Mouse (Mus musculus) lung, embryonic 16.5 days (tissue): ENCODE measurements at regions not wholly inside any gene's neighbourhood (a gene's known extent, or its start where the extent isn't known, plus 50 kb on each side); places are given as distances from the start of the nearest gene placed in this dataset.

Experiments
- ATAC-seq: fragments of 200-750 bp; cut with Nextera tagmentation; 2 replicates; pipeline ENCODE4 v1.8.0; 2017; ENCODE audit warnings: low read depth, mild to moderate bottlenecking, moderate library complexity
- H3K27ac ChIP-seq: fragments of 300-500 bp; sonication (generic); 2 replicates; pipeline ENCODE4 v1.5.1; 2014; ENCODE audit warnings: mild to moderate bottlenecking, control low read depth, low read length
- H3K27me3 ChIP-seq: fragments of 300-500 bp; sonication (generic); 2 replicates; pipeline ENCODE4 v1.6.1; 2014; ENCODE audit warnings: low read depth, low read length, mixed read lengths; ENCODE audit not compliant: control insufficient read depth, insufficient read depth
- H3K36me3 ChIP-seq: fragments of 300-500 bp; sonication (generic); 2 replicates; pipeline ENCODE4 v1.6.1; 2014; ENCODE audit warnings: low read length; ENCODE audit not compliant: control insufficient read depth, insufficient read depth
- H3K4me1 ChIP-seq: fragments of 300-500 bp; sonication (generic); replicated peaks from 2 replicates; pipeline ENCODE4 v1.6.1; 2014; ENCODE audit warnings: low read length, mixed read lengths; ENCODE audit not compliant: control insufficient read depth, insufficient read depth
- H3K4me2 ChIP-seq: fragments of 300-500 bp; sonication (generic); 2 replicates; pipeline ENCODE4 v1.6.1; 2014; ENCODE audit warnings: low read depth, low read length, control low read depth
- H3K4me3 ChIP-seq: fragments of 300-500 bp; sonication (generic); 2 replicates; pipeline ENCODE4 v1.5.1; 2014; ENCODE audit warnings: mild to moderate bottlenecking, low read length, control low read depth
- H3K9ac ChIP-seq: fragments of 300-500 bp; sonication (generic); 2 replicates; pipeline ENCODE4 v1.6.1; 2014; ENCODE audit warnings: low read length, control low read depth
- H3K9me3 ChIP-seq: fragments of 300-500 bp; sonication (generic); 2 replicates; pipeline ENCODE4 v1.6.1; 2016; ENCODE audit warnings: low read length; ENCODE audit not compliant: control insufficient read depth
- WGBS: fragments of 180-500 bp; shearing (Covaris S2); extraction: QIAGEN DNeasy Blood & Tissue Kit; methylation state at CpG from one replicate; pipeline ENCODE4 v1.1.7; 2014; 5-methylcytosine and 5-hydroxymethylcytosine counted together

DNA sequence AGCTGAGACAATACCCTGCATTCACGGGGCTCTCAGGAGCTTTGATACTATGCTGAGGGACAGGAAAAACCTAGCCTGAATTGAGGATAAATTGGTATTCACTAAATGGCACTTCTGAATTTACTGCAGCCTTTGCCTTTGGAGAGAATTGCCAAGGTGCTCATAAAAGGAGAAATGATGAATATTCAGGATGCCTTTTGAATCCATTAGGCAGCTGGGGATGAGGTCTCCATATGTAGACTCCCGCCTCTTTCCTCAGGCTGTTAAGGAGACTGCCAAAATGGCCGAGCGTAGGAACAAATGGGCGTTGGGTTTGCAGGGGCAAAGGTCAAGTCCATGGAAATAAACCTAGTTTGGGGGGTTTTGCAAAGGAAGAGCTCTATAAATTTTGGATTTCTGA is 123.5 kb downstream of the Hlx start:
- Histone ChIP-seq H3K4me3 (no peak overlapping the region), H3K36me3 (no peaks in the 10 kb centered on the region), H3K9ac (no peak overlapping the region), H3K27ac (no peak overlapping the region), H3K4me2 (no peak overlapping the region), H3K27me3 (no peaks in the 10 kb centered on the region), H3K9me3 (no peaks in the 10 kb centered on the region), H3K4me1 (no peaks in the 10 kb centered on the region; the same call in 1 of the 2 replicates)
- WGBS: 84% methylated on average over 5 of the region's 5 CpGs
- ATAC-seq: no peak

DNA sequence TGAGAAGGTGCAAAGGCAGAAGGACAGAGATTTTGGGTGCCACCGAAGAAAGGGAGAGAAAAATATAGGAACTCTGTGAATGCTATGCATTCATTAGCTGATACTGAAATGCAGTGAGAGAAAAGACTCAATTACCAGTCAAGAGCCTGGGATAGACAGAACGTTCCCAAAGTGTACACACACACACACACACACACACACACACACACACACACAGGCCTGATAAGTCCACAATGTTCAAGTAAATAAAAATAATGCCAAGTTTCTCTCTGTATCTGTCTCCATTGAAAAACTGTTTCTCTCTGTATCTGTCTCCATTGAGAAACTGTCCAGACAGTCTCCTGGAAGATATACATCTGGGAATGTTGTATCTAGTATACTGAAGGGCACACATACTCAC is 124.1 kb downstream of the Hlx start:
- Histone ChIP-seq H3K4me2 (no peak overlapping the region), H3K36me3 (no peaks in the 10 kb centered on the region), H3K9ac (no peak overlapping the region), H3K27me3 (no peaks in the 10 kb centered on the region), H3K4me3 (no peak overlapping the region), H3K4me1 (no peaks in the 10 kb centered on the region; the same call in 1 of the 2 replicates), H3K27ac (no peak overlapping the region), H3K9me3 (no peaks in the 10 kb centered on the region)
- ATAC-seq: no peak
- 70% methylated on average over 2 of the region's 2 CpGs for WGBS

DNA sequence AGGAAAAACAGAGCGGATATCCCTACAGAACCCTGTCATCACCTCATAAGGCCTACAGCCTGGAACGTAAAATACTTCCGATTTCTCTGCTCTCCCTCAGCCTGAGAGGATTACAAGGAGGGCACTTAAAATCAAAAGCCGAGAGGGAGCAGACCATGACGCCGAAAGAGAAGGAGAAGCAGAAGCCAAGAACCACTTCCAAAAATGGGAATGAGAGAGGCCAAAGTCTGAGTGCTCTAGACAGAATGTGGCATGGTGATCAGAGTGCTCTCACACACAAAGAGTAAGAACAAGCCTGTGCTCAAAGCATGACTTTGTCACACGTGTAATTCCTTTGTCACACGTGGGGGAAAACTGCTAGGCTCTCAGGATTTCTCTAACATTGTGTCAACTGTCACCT is 125.9 kb downstream of the Hlx start:
- H3K27ac ChIP-seq: no peak overlapping the region
- H3K9ac ChIP-seq: no peak overlapping the region
- H3K4me3 ChIP-seq: no peak overlapping the region
- no peak for ATAC-seq
- H3K9me3 ChIP-seq: no peaks in the 10 kb centered on the region
- H3K36me3 ChIP-seq: no peaks in the 10 kb centered on the region
- no peak overlapping the region for H3K4me2 ChIP-seq
- WGBS: 45% methylated on average over 8 of the region's 8 CpGs
- no peaks in the 10 kb centered on the region; the same call in 1 of the 2 replicates for H3K4me1 ChIP-seq
- no peaks in the 10 kb centered on the region for H3K27me3 ChIP-seq

DNA sequence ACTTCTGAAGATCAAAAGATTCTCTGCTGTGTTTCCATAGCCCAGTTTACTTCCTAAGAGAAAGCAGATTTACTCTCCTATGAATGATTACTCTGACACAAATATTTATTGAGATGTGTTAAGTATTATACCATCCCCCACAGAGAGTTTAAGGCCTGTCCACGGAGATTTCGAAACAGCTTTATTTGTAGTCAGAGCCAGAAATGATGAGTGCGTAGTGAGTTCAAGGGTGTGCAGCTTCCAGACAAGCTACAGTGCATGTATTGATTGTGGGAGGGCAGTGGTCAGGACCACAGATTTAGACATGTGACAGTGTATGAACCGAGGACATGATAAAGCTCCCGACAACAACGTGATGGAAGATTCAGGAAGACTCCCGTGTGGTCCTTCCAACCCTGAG is 126.8 kb downstream of the Hlx start:
- 46% methylated on average over 7 of the region's 7 CpGs for WGBS
- Histone ChIP-seq H3K27me3 (no peaks in the 10 kb centered on the region), H3K9me3 (no peaks in the 10 kb centered on the region), H3K36me3 (no peaks in the 10 kb centered on the region), H3K27ac (no peak overlapping the region), H3K4me2 (no peak overlapping the region), H3K9ac (no peak overlapping the region), H3K4me1 (no peaks in the 10 kb centered on the region; the same call in 1 of the 2 replicates), H3K4me3 (no peak overlapping the region)
- no peak for ATAC-seq

DNA sequence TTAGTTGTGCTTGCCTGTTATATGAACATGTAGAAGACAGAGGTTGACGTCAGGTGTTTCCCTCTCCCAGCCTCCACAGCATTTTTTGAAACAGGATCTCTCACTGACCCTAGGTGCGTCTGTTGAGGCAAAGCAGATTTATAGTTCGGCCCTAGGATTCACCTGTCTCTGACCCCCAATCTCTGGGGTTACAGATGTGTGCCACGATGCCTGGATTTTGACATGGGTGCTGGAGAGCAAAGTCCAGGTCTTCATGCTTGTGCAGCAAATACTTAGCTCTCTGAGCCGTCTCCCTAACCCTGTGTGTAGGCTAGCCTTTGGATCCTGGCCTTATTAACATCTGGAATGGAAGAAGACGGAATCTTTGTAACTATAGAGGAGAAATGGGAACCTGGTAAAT is 129.3 kb downstream of the Hlx start:
- Histone ChIP-seq H3K36me3 (no peaks in the 10 kb centered on the region), H3K9ac (no peak overlapping the region), H3K9me3 (no peaks in the 10 kb centered on the region), H3K4me1 (no peaks in the 10 kb centered on the region; the same call in 1 of the 2 replicates), H3K4me2 (no peak overlapping the region), H3K27me3 (no peaks in the 10 kb centered on the region), H3K4me3 (no peak overlapping the region), H3K27ac (no peak overlapping the region)
- ATAC-seq: no peak
- WGBS: 80% methylated on average over 6 of the region's 6 CpGs

DNA sequence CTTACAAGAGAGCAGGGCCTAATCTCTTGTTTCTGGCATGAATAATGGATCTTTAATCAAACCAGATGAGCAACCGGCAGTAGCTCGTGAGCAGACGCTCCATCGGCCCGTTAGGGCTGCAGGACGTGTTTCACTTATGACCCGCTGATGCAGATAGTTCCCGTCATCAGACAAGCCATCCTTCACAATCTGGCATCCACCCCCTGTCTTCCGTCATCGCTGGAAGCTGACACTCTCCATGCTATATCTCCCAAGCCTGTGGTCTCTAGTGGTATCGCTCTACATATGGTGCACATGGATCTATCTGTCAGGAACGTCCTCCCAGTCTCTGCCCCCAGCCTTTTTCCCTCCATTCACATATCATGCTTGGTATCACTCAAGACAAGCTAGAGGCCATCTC is 137.0 kb downstream of the Hlx start:
- H3K9ac ChIP-seq: no peak overlapping the region

DNA sequence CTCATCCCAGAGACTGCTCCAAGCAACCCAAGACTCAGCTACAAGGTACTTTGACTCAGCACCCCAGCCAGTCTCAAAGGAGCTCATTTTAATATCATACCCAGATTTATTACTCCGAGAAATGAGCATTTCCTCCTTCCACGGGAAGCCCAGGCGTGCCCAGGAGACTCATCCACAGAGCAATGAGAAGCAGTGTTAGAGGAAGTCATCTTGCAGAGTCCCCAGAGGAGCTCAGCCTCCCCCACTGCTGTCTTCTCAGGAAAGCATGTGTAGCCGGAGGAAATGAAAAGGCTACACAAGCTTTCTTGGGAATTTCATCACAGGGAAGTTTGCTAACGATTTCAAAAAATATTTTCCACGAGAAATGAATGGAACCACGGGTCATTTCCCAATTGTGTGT is 141.8 kb downstream of the Hlx start:
- Histone ChIP-seq H3K27ac (no peak overlapping the region), H3K4me2 (no peak overlapping the region), H3K36me3 (no peaks in the 10 kb centered on the region), H3K9ac (no peak overlapping the region), H3K4me3 (no peak overlapping the region), H3K27me3 (no peaks in the 10 kb centered on the region), H3K9me3 (no peaks in the 10 kb centered on the region), H3K4me1 (no peaks in the 10 kb centered on the region)
- WGBS: 50% methylated on average over 7 of the region's 7 CpGs
- no peak for ATAC-seq

More for the DNA sequence above, 137.0 kb downstream of the Hlx start:
- no peaks in the 10 kb centered on the region for H3K36me3 ChIP-seq
- peak overlapping the region; percentile 24 for H3K4me2 ChIP-seq
- no peak overlapping the region for H3K27ac ChIP-seq
- 44% methylated on average over 12 of the region's 12 CpGs for WGBS
- H3K27me3 ChIP-seq: no peaks in the 10 kb centered on the region
- H3K9me3 ChIP-seq: no peaks in the 10 kb centered on the region
- H3K4me3 ChIP-seq: no peak overlapping the region
- H3K4me1 ChIP-seq: no peaks in the 10 kb centered on the region
- peak; percentile 82 for ATAC-seq

DNA sequence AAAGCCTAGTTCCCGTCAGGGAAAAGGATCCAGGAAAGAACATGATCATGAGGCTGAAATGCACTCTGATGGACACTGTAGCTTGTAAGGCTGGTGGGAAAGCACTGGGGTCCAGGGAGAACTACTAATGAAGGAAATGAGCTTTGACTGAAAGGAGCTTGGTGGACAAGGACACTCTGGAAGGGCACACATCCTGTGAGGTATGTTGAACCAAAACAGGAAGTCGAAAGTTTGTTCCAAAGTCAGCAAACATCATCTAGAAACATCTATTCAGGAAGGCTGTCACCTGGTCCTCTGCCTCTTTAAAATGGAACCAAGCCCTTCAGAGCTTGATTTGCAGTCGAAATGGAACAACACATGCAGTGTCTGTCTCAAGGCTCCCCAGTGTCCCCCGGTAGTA is 143.1 kb downstream of the Hlx start:
- Histone ChIP-seq H3K4me2 (no peak overlapping the region), H3K27me3 (no peaks in the 10 kb centered on the region), H3K9me3 (no peaks in the 10 kb centered on the region), H3K4me3 (no peak overlapping the region), H3K9ac (no peak overlapping the region), H3K36me3 (no peaks in the 10 kb centered on the region), H3K27ac (no peak overlapping the region), H3K4me1 (peaks cover 8% of the 10 kb centered on the region)
- ATAC-seq: peak; percentile 39; the same call in 1 of the 2 replicates
- WGBS: 61% methylated on average over 4 of the region's 4 CpGs

DNA sequence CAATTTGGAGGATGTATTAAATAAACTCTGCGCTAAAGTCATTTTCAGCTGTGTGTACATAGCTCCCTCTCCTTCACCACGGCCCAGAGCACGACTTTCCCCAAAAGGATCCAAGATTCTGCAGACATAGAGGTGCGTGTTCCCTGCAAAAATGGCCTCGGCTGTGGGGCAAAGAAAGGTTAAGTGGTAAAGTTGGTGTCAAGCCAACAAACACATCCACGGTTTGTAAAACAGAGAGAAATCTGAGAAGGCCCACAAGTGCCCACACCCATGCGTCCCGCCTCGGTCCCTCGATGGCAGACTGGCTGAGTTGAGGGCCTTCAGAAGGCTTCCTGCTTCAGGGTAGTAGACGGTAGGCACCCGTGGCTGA is 147.9 kb downstream of the Hlx start:
- no peak overlapping the region for H3K4me2 ChIP-seq
- H3K27ac ChIP-seq: peak overlapping the region; percentile 25; the same call in 1 of the 2 replicates
- no peak overlapping the region for H3K9ac ChIP-seq
- H3K9me3 ChIP-seq: no peaks in the 10 kb centered on the region
- 20% methylated on average over 12 of the region's 12 CpGs for WGBS
- no peak overlapping the region for H3K4me3 ChIP-seq
- H3K27me3 ChIP-seq: no peaks in the 10 kb centered on the region
- ATAC-seq: peak; percentile 74
- no peaks in the 10 kb centered on the region for H3K36me3 ChIP-seq
- H3K4me1 ChIP-seq: peaks cover 15% of the 10 kb centered on the region
